Mouse (Mus musculus): ENCODE measurements around the gene Kif3c.
A peak's percentile ranks its signal among the peaks of the same experiment; 100 is the strongest.

The Kif3c gene

DNA sequence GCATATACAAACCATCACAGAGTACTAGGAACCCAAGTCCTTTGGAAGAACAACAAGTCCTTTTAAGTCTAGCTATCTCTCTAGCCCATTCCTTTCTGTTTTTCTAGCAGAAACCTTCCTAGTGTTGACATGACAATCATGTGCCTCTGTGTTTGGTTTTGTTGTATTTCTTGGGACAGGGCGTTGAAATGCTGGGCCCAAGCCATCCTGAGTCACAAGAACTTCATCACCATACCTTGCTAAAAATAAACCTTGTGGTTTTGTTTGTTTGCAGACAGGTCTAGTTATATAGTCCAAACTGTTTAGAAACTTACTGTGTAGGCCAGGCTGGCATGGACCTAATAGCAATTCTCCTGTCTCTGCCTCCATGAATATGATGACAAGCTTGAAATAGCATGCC, 57.9 kb downstream of the Kif3c start:
- DNase-seq (ENCODE audit: extremely low read depth, low read depth) = no peak

DNA sequence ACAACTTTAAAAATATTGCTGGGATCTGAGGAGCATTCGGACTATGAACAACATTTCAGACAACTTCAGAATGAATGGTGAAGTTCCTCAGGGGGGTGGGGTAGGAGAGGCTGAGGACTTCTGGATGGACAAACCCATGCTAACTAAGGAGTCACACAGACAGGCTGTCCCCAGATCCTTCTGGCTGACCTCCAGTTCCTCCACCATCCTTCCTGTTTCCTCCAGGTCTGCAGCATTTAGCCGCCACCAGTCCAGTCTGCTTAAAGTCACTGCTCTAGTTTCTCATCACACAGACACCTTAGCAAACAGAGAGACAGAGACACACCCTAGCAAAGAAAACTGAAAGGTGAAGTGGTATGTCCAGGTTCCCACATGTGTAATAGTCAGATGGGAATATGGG, 59.2 kb downstream of the Kif3c start:
- DNase-seq (ENCODE audit: extremely low read depth, low read depth) = no peak

DNA sequence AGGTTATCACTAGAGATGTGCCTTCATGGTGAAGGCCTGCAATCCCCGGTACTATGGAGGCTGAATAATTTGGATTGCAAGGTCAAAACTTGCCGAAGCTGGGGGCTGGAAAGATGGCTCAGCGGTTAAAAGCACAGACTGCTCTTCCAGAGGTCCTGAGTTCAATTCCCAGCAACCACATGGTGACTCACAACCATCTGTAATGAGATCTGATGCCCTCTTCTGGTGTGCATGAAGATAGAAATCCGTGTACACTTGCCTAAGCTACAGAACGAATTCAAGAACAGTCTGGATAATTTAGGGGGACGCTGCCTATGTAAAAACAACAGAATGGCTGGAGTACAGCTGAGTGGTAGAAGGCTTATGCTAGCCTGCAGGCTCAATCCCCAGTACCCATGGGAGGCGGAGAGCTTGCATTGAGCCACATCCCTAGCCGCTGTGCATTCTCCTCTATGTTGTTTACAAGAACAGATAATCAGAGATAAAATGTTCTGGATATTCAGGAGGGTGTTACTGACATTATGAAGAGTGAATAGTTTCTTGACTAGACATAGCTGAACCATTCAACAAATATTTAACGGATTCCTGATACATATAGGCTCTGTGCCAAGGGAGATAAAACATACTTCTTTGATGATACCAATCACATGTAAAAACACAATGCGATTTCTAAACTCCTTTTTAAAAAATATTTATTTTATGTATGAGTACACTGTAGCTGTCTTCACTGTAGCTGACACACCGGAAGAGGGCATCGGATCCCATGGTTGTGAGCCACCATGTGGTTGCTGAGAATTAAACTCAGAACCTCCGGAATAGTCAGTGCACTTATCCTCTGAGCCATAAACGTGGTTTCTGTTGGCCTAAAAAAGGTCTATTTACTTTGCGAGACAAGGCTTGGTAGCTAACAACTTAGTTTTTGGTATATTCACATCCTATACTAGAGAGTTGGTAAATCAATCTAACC, 60.7 kb downstream of the Kif3c start:
- DNase-seq (ENCODE audit: extremely low read depth, low read depth) = peak; percentile 43

DNA sequence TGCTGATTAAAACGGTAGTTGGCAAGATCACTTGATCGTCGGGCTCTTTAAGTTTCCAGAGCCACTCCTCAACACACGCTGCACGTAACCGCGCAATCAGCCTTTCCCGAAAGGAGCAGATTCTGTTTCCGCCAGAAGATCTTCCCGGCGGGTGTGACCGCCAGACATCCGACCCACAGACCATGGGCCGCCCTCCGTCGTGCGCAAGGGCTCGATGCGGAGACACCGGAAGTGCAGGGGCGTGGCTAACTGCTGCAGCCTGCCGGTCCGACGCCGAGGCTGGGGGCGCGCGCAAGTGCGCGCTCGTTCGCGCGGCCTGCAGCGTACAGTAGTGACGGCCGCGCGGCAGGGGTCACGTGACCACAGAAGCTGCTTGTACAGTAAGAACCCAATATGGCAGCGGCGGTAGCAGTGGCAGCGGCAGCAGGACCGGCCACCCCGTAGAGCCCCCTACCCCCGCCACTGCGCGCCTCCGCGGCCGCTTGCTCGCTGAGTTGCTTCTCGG, 61.6 kb downstream of the Kif3c start, which contains the start of gene Asxl2:
TSS of gene Asxl2 (plus strand) at position 328 of the 505 bp plus-strand sequence.
- peak; percentile 96 for DNase-seq (ENCODE audit: extremely low read depth, low read depth)

DNA sequence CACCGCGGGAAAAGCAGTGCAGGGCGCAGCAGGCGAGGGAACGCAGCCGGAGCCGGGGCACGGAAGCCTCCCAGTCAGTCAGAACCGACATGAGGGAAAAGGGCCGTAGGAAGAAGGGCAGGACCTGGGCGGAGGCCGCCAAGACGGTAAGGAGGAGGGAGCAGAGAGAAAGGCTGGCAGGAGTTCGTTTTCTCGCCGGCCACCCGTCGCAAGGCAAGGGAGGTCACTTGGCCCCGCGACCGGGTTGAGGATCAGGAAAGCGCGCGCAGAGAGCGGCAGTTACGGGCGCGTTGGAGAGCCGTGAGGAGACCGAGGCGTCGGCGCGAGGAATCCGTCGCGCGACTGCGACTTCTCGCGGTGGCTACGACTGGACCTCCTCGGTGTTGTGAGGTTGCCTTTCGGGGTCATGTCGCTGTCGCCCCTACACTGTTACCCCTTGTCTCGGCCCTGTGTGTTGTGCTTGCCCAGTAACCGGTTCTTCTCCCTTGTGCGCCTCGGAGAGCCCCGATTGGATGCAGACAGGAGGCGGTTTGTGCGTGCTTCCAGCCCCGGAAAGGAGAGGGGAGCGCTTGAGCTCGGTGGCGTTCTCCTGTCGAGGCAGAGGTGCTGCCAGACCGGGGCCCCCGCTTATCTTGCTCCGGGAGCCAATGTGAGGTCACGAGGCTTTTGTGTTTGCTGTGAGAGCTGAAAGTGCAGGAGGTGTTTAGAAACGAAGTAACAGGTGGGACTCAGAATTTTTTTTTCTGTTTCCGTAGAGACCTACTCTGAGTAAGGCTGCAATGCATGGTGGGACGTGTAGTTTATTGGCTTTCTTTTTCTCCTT, 62.3 kb downstream of the Kif3c start:
- peak; percentile 87 for DNase-seq (ENCODE audit: extremely low read depth, low read depth)

DNA sequence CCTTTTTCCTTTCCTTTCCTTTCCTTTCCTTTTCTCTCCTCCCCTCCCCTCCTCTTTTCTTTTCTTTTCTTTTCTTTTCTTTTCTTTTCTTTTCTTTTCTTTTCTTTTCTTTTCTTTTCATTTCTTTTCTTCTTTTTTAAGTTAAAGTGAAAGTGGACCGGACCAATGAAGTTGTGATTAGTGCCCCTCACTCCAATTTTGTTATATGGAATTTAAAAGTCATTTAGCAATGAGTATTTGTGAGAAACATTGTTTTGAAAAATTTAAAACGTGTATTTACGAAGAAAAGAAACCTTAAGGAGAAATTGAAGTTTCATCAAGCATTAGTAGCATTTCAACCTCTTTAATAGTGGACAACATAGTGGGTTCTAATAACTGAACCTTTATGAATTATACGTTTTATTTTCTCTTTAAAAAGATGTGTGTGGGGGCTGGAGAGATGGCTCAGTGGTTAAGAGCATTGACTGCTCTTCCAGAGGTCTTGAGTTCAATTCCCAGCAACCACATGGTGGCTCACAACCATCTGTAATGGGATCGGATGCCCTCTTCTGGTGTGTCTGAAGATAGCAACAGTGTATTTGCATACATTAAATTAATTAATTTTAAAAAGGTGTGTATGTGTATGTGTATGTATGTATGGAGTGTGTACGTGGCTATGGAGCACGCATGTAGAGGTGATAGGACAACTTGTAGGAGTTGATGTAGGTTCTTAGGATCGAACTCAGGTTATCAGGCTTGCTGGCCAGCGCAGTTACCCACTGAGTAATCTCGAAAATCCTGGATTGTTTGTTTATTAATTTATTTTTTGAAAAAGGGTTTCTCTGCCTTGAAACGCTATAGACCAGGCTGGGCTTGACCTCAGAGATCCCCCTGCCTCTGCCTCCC, 63.2 kb downstream of the Kif3c start:
- DNase-seq (ENCODE audit: extremely low read depth, low read depth) = no peak

DNA sequence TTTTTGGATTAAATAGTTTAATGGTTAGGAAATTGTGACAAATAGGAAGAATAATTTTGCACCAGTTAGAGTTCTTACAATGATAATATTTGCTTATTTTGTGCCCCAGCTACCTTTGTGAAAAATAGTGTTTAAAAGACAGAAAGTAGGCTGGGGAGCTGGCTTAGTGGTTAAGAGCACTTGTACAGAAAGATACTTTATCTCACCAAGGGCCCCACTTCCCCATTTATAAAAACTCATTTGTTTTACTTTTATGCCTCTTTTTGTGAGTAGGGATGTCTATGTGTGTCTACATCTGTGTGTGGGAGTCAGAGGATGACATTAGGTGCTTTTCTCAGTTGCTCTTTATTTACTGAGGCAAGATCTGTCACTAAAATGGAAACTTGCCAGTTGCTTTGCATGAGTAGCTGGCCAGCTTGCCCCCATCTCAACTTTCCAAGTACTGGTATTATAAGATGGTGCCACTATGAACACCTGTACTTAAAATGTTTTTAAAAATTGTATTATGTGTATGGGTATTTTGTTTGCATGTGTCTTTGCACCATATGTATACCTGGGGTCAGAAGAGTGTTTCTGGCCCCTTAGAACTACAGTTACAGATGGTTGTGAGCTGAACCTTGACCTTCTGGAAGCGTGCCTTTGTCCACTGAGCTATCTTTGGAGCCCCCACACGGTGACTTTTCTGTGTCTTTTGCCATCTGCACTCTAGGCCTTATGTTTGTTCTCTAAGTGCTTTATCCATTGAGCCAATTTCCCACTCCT, 64.9 kb downstream of the Kif3c start:
- DNase-seq (ENCODE audit: extremely low read depth, low read depth) = peak; percentile 71

DNA sequence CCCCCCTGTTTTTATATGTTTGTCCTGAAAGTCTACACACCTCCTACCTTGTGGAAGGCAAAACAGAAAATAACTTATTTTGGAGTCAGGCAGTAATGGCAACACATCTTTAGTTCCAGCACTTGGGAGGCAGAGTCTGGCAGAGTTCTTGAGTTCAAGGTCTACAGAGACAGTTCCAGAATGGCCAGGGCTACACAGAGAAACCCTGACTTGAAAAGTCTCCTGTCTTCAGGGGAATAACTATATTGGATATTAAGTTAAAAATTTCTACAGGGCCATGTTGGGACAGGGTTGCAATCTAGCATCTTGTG, 65.5 kb downstream of the Kif3c start:
- DNase-seq (ENCODE audit: extremely low read depth, low read depth) = no peak

DNA sequence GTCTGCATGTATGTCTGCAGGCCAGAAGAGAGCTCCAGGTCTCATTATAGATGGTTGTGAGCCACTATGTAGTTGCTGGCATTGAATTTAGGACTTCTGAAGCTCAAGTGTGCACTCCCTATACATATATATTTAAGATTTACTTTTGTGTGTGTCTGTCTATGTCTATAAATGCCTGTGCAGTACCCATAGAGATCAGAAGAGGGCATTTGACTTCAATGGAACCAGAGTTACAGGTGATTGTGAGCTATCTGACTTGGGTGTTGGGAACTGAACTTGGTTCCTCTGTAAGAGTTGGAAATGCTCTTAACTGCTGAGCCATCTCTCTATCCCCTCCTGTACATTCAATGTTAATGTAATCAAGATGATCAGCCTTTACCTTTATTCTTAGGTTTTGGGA, 66.1 kb downstream of the Kif3c start:
- no peak for DNase-seq (ENCODE audit: extremely low read depth, low read depth)

DNA sequence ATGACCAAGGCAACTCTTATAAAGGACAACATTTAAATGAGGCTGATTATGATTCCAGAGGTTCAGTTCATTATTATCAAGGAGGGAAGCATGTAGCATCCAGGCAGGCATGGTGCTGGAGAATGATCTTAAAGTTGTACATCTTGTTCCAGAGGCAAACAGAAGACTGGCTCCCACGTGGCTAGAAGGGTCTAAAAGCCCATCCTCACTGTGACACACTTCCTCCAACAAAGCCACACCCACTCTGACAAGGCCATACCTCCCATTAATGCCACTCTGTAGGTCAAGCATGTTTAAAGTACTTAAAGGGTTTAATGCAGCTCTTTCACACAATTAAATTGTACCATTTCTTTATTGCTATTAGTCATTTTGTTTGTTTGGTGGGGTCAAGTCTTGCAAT, 68.8 kb downstream of the Kif3c start:
- no peak for DNase-seq (ENCODE audit: extremely low read depth, low read depth)

DNA sequence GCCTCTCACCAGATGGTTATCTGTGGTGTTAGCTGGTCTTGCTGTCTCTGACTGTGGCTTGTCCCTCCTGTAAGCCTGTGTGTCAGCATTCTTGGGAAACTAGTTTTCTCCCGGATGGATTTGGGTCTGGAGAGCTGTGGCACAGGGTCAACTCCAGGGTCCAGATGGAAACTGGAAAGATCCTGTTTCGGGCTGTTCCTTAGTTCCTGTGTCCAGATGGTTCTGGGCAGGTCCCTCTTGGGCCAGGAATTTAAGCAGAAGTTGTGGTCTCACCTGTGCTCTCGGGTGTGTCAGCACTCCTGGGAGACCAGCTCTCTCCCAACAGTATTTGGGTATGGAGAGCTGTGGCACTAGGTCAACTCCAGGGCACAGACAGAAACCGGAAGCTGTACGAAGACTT, 71.5 kb downstream of the Kif3c start:
- no peak for DNase-seq (ENCODE audit: extremely low read depth, low read depth)

DNA sequence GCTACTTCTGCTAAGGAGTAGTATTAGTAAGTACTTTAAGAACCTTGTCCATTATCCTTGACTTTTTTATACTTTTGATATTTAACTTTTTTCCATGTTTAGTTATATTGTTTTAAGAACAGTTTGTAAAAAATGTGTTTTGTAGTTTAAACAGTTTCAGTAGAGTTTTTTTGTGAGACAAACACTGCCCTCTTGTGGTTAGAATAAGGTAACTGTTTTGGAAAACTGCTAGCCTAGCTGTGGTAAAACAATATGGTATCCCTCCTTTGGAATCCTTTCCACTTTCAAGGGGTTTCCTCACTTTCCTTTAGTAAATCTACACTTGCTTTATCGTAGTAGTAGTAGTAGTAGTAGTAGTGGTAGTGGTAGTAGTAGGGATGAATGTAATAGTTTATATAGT, 72.9 kb downstream of the Kif3c start:
- DNase-seq (ENCODE audit: extremely low read depth, low read depth) = no peak

DNA sequence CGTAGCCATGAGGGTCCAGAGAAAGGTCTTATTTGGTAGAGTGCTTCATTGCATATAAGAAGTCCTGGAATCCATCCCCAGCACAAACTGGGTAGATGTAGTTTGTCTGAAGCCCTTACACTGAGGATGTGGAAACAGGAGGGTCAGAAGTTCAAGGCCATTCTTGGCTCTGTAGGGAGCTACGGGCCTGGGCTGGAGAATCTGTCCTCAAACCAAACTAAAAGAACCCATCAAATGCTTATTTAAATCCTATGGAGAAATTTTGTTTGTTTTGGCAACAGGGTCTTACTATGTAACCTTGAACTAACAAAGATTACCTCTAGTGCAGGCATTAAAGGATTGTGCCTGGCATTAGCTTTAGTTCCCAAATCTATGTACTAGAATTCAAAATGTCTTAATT, 76.0 kb downstream of the Kif3c start:
- no peak for DNase-seq (ENCODE audit: extremely low read depth, low read depth)

DNA sequence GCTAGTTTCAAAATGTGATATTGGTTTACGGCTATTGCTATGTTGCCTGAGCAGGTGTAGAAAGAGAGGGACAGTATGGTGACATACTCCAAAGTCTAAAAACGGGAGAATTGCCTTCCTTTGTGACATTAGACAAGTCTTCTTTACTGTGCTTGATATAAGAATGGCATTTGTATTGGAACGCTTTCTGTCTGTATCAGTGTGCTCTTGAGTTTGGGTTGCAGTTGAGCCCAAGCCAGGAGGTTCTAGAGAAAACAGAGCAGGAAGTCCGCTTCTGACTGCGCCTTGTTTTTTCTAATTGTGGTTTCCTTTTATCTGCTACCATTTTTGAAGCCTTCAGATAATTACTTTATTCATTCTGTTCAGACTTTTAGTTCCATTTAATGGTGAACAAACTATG, 76.4 kb downstream of the Kif3c start:
- DNase-seq (ENCODE audit: extremely low read depth, low read depth) = peak; percentile 63

DNA sequence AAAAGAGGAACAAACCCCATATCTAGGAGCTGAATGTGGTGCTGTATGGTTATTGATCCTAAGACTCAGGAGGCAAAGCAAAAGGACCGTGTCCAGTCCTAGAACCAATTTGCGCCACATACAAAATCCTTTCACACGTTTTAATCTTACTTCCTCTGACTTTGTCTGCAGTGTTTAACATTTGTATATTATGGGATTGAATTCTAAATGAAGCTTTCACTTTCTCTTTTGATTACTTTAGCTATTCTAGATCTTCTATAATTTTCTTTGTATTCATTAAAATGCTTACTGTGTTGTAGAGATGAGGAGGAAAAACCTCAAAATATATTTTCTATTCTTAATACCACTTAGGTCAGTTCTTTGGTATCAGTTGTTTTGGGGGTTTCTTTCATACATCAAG, 88.6 kb downstream of the Kif3c start:
- no peak for DNase-seq (ENCODE audit: extremely low read depth, low read depth)
